In genomic region chr19:45075323-45076035, GRCm38 (mm10) we compare ENCODE assay signal across 1 mouse cellular context.
A peak's percentile ranks its signal among the peaks of the same experiment; 100 is the strongest.
TF ChIP-seq lines count a peak whose summit lies in the region.

No protein-coding gene starts in this region.

TF ChIP-seq in MEL, 35 proteins besides CTCF, POLR2A, EP300 and RAD21 (continued from another document):
- peak; percentile 92 for TF ChIP-seq ZMIZ1 (IDR thresholded peaks at IDR 0.05; ENCODE audit: low read depth, low read length)
- peak; percentile 51; the same call in 1 of the 2 replicates for TF ChIP-seq MAZ (IDR thresholded peaks at IDR 0.05; ENCODE audit: low read depth, low read length)
- peak; percentile 65 for TF ChIP-seq SIN3A (IDR thresholded peaks at IDR 0.05; ENCODE audit: low read length)
- TF ChIP-seq TCF12 (IDR thresholded peaks at IDR 0.05; ENCODE audit: low read depth, low read length): 0 out of 2 replicates have a peak, but pooled peaks have one; percentile 7
